Mouse (Mus musculus): ENCODE measurements around the gene Olfr825. TPM values are rescaled to one million over a fixed set of nuclear protein-coding genes. Genes with fewer than 3 reads are reported as not detected.
"Not testable (repeated sequence)": the region's sequence is repeated elsewhere in the genome, so short reads cannot be mapped to it uniquely, and the experiment has no call there.

Gene Olfr825
- polyA plus RNA-seq (2014; fragmentation: Nextera tagmentation; extraction: Ambion mirVana), result not detected in 2 replicates

DNA sequence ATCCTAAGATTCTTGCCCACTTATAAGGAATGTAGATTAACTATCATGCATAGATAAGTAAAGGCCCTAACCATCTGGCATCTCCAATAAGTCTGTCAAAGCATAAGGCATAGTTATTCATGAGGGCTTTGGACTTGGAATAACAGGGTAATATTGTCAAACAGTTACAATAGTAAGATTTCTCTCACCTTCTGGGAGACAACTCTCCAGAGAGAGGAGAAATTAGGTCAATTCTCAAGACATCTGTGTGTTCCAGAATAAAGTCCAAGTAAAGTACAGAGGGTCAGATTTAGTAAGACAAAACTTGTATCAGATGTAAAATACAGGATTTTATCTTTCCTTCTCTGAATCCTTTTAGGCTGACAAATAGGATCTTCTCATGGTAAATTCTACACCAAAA lies at the start of gene Olfr825:
Olfr825 (minus strand) TSS at position 101 of the 400 bp plus-strand sequence.
- Histone ChIP-seq H3K4me3 (ENCODE audit: control insufficient read depth in 1 of 2, insufficient read depth in 1 of 2, low read depth in 1 of 2, low read length in 2 of 2) (no peak within 1 kb of the TSS), H3K27ac (replicated peaks in 1 of 2; ENCODE audit: control insufficient read depth in 1 of 2, insufficient read depth in 1 of 2, low read depth in 2 of 2, low read length in 2 of 2) (no peak within 1 kb of the TSS), H3K36me3 (ENCODE audit: control insufficient read depth, insufficient read depth, low read length) (no peaks in the 10 kb centered on the region), H3K27me3 (ENCODE audit: control insufficient read depth, insufficient read depth, low read length) (no peaks in the 10 kb centered on the region), H3K4me1 (ENCODE audit: control insufficient read depth in 2 of 2, insufficient read depth in 2 of 2, low read length in 2 of 2) (no peaks in the 10 kb centered on the region), H3K9me3 (ENCODE audit: control insufficient read depth, low read length) (no peaks in the 10 kb centered on the region), H3K4me2 (ENCODE audit: low read length) (no peak within 1 kb of the TSS), H3K9ac (ENCODE audit: low read length) (no peak within 1 kb of the TSS)
- no peak for ATAC-seq (ENCODE audit: insufficient number of reproducible peaks, insufficient read depth, low FRiP score, low read depth)

GRCm38 (mm10) chr10:130214303-130214702 lies 47.7 kb upstream of the Olfr825 start, which contains the start of gene Olfr827:
TSS of gene Olfr827 (minus strand) at chr10:130214403.
- no peaks in the 10 kb centered on the region for H3K4me1 ChIP-seq (ENCODE audit: control insufficient read depth in 2 of 2, insufficient read depth in 2 of 2, low read length in 2 of 2)
- H3K36me3 ChIP-seq (ENCODE audit: control insufficient read depth, insufficient read depth, low read length), result no peaks in the 10 kb centered on the region
- H3K27me3 ChIP-seq (ENCODE audit: control insufficient read depth, insufficient read depth, low read length), result no peaks in the 10 kb centered on the region
- no peaks in the 10 kb centered on the region for H3K9me3 ChIP-seq (ENCODE audit: control insufficient read depth, low read length)
- no peak for ATAC-seq (ENCODE audit: insufficient number of reproducible peaks, insufficient read depth, low FRiP score, low read depth)
- H3K27ac ChIP-seq (replicated peaks in 1 of 2; ENCODE audit: control insufficient read depth in 1 of 2, insufficient read depth in 1 of 2, low read depth in 2 of 2, low read length in 2 of 2), result no peak within 1 kb of the TSS
- no peak within 1 kb of the TSS for H3K4me3 ChIP-seq (ENCODE audit: control insufficient read depth in 1 of 2, insufficient read depth in 1 of 2, low read depth in 1 of 2, low read length in 2 of 2)
- H3K9ac ChIP-seq (ENCODE audit: low read length), result no peak within 1 kb of the TSS
- 71% methylated on average over 1 of the region's 1 CpGs for WGBS
- no peak within 1 kb of the TSS for H3K4me2 ChIP-seq (ENCODE audit: low read length)

DNA sequence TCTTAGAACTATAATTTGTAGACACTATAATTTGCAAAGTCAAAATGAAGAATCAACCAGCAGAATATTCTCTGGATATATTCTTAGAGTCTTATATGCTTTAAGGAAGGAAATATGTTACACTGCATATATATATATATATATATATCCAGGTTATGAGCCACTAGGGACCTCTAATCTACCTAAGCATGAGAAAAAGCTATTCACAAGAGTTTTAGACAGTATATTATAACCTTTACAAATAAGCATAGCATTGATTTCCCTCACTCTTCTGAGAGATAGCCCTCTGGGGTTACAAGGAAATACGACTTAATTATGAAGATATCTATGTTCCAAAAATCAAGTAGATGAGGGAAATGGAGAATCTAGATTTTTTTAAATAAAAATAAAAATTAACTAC lies 17.5 kb upstream of the Olfr825 start, which contains the start of gene Olfr826:
Olfr826 (minus strand) TSS at position 101 of the 400 bp plus-strand sequence.
- Histone ChIP-seq H3K4me1 (ENCODE audit: control insufficient read depth in 2 of 2, insufficient read depth in 2 of 2, low read length in 2 of 2) (no peaks in the 10 kb centered on the region), H3K9me3 (ENCODE audit: control insufficient read depth, low read length) (no peaks in the 10 kb centered on the region), H3K36me3 (ENCODE audit: control insufficient read depth, insufficient read depth, low read length) (no peaks in the 10 kb centered on the region), H3K9ac (ENCODE audit: low read length) (no peak within 1 kb of the TSS), H3K27me3 (ENCODE audit: control insufficient read depth, insufficient read depth, low read length) (no peaks in the 10 kb centered on the region), H3K4me3 (ENCODE audit: control insufficient read depth in 1 of 2, insufficient read depth in 1 of 2, low read depth in 1 of 2, low read length in 2 of 2) (no peak within 1 kb of the TSS), H3K27ac (replicated peaks in 1 of 2; ENCODE audit: control insufficient read depth in 1 of 2, insufficient read depth in 1 of 2, low read depth in 2 of 2, low read length in 2 of 2) (no peak within 1 kb of the TSS), H3K4me2 (ENCODE audit: low read length) (no peak within 1 kb of the TSS)
- 47% methylated on average over 1 of the region's 1 CpGs for WGBS
- no peak for ATAC-seq (ENCODE audit: insufficient number of reproducible peaks, insufficient read depth, low FRiP score, low read depth)

- no peak for ATAC-seq (ENCODE audit: insufficient number of reproducible peaks, insufficient read depth, low FRiP score, low read depth)
- Histone ChIP-seq H3K27me3 (ENCODE audit: control insufficient read depth, insufficient read depth, low read length) (no peaks in the 10 kb centered on the region), H3K4me2 (ENCODE audit: low read length) (no peak overlapping the region), H3K9ac (ENCODE audit: low read length) (no peak overlapping the region), H3K4me1 (ENCODE audit: control insufficient read depth in 2 of 2, insufficient read depth in 2 of 2, low read length in 2 of 2) (no peaks in the 10 kb centered on the region), H3K27ac (replicated peaks in 1 of 2; ENCODE audit: control insufficient read depth in 1 of 2, insufficient read depth in 1 of 2, low read depth in 2 of 2, low read length in 2 of 2) (no peak overlapping the region), H3K36me3 (ENCODE audit: control insufficient read depth, insufficient read depth, low read length) (no peaks in the 10 kb centered on the region), H3K4me3 (ENCODE audit: control insufficient read depth in 1 of 2, insufficient read depth in 1 of 2, low read depth in 1 of 2, low read length in 2 of 2) (no peak overlapping the region), H3K9me3 (ENCODE audit: control insufficient read depth, low read length) (no peaks in the 10 kb centered on the region)
Observed at GRCm38 (mm10) chr10:130165196-130165595, 1.4 kb downstream of the Olfr825 start.

- Histone ChIP-seq H3K9me3 (ENCODE audit: control insufficient read depth, low read length) (no peaks in the 10 kb centered on the region), H3K27ac (replicated peaks in 1 of 2; ENCODE audit: control insufficient read depth in 1 of 2, insufficient read depth in 1 of 2, low read depth in 2 of 2, low read length in 2 of 2) (no peak overlapping the region), H3K4me3 (ENCODE audit: control insufficient read depth in 1 of 2, insufficient read depth in 1 of 2, low read depth in 1 of 2, low read length in 2 of 2) (no peak overlapping the region), H3K36me3 (ENCODE audit: control insufficient read depth, insufficient read depth, low read length) (no peaks in the 10 kb centered on the region), H3K4me2 (ENCODE audit: low read length) (no peak overlapping the region), H3K4me1 (ENCODE audit: control insufficient read depth in 2 of 2, insufficient read depth in 2 of 2, low read length in 2 of 2) (no peaks in the 10 kb centered on the region), H3K9ac (ENCODE audit: low read length) (no peak overlapping the region), H3K27me3 (ENCODE audit: control insufficient read depth, insufficient read depth, low read length) (no peaks in the 10 kb centered on the region)
- WGBS, result 60% methylated on average over 5 of the region's 5 CpGs
- ATAC-seq (ENCODE audit: insufficient number of reproducible peaks, insufficient read depth, low FRiP score, low read depth), result no peak
Observed at GRCm38 (mm10) chr10:130144121-130144520, 22.4 kb downstream of the Olfr825 start.

- 62% methylated on average over 5 of the region's 5 CpGs for WGBS
- H3K4me1 ChIP-seq (ENCODE audit: control insufficient read depth in 2 of 2, insufficient read depth in 2 of 2, low read length in 2 of 2); H3K9ac ChIP-seq (ENCODE audit: low read length); H3K27me3 ChIP-seq (ENCODE audit: control insufficient read depth, insufficient read depth, low read length); H3K4me3 ChIP-seq (ENCODE audit: control insufficient read depth in 1 of 2, insufficient read depth in 1 of 2, low read depth in 1 of 2, low read length in 2 of 2); H3K36me3 ChIP-seq (ENCODE audit: control insufficient read depth, insufficient read depth, low read length); H3K4me2 ChIP-seq (ENCODE audit: low read length); ATAC-seq (ENCODE audit: insufficient number of reproducible peaks, insufficient read depth, low FRiP score, low read depth); H3K27ac ChIP-seq (replicated peaks in 1 of 2; ENCODE audit: control insufficient read depth in 1 of 2, insufficient read depth in 1 of 2, low read depth in 2 of 2, low read length in 2 of 2); H3K9me3 ChIP-seq (ENCODE audit: control insufficient read depth, low read length): not testable (repeated sequence)
Observed at GRCm38 (mm10) chr10:130142481-130142880, 24.1 kb downstream of the Olfr825 start.

GRCm38 (mm10) chr10:130134811-130135210 lies 31.8 kb downstream of the Olfr825 start:
- Histone ChIP-seq H3K9me3 (ENCODE audit: control insufficient read depth, low read length) (no peaks in the 10 kb centered on the region), H3K9ac (ENCODE audit: low read length) (no peak overlapping the region), H3K36me3 (ENCODE audit: control insufficient read depth, insufficient read depth, low read length) (no peaks in the 10 kb centered on the region), H3K4me2 (ENCODE audit: low read length) (no peak overlapping the region), H3K27ac (replicated peaks in 1 of 2; ENCODE audit: control insufficient read depth in 1 of 2, insufficient read depth in 1 of 2, low read depth in 2 of 2, low read length in 2 of 2) (no peak overlapping the region), H3K4me1 (ENCODE audit: control insufficient read depth in 2 of 2, insufficient read depth in 2 of 2, low read length in 2 of 2) (no peaks in the 10 kb centered on the region), H3K4me3 (ENCODE audit: control insufficient read depth in 1 of 2, insufficient read depth in 1 of 2, low read depth in 1 of 2, low read length in 2 of 2) (no peak overlapping the region), H3K27me3 (ENCODE audit: control insufficient read depth, insufficient read depth, low read length) (no peaks in the 10 kb centered on the region)
- no peak for ATAC-seq (ENCODE audit: insufficient number of reproducible peaks, insufficient read depth, low FRiP score, low read depth)

- H3K9me3 ChIP-seq (ENCODE audit: control insufficient read depth, low read length); H3K27me3 ChIP-seq (ENCODE audit: control insufficient read depth, insufficient read depth, low read length); H3K36me3 ChIP-seq (ENCODE audit: control insufficient read depth, insufficient read depth, low read length); H3K4me2 ChIP-seq (ENCODE audit: low read length); ATAC-seq (ENCODE audit: insufficient number of reproducible peaks, insufficient read depth, low FRiP score, low read depth); H3K4me1 ChIP-seq (ENCODE audit: control insufficient read depth in 2 of 2, insufficient read depth in 2 of 2, low read length in 2 of 2); H3K4me3 ChIP-seq (ENCODE audit: control insufficient read depth in 1 of 2, insufficient read depth in 1 of 2, low read depth in 1 of 2, low read length in 2 of 2); H3K27ac ChIP-seq (replicated peaks in 1 of 2; ENCODE audit: control insufficient read depth in 1 of 2, insufficient read depth in 1 of 2, low read depth in 2 of 2, low read length in 2 of 2); H3K9ac ChIP-seq (ENCODE audit: low read length): not testable (repeated sequence)
Observed at GRCm38 (mm10) chr10:130129900-130130299, 36.7 kb downstream of the Olfr825 start, which contains the start of gene Olfr824. TSS of gene Olfr824 (minus strand) at chr10:130130000.

Measured in heart, embryonic 14.5 days (tissue).